Mouse (Mus musculus): ENCODE data around the gene Inpp5b.
A peak's percentile ranks its signal among the peaks of the same experiment; 100 is the strongest.

- peak; percentile 68 for TF ChIP-seq POLR2A (IDR thresholded peaks at IDR 0.05; ENCODE audit: insufficient read length, low read depth)
- TF ChIP-seq USF1 (IDR thresholded peaks at IDR 0.05; ENCODE audit: low read depth) = no peak
- peak; percentile 74 for TF ChIP-seq POLR2AphosphoS2 (IDR thresholded peaks at IDR 0.05; ENCODE audit: insufficient read length, low read depth)
- peak; percentile 43 for TF ChIP-seq MAX (IDR thresholded peaks at IDR 0.05; ENCODE audit: low read depth)
- peak in 2 of 3 experiments; percentile 25 to 39 for TF ChIP-seq MYOG (IDR thresholded peaks at IDR 0.05; ENCODE audit: control insufficient read depth in 1 of 3, insufficient read depth in 1 of 3, insufficient read length in 2 of 3, low read depth in 2 of 3)
- no peak for TF ChIP-seq E2F4 (IDR thresholded peaks at IDR 0.05; ENCODE audit: insufficient read depth)
- no peak for TF ChIP-seq TCF12 (IDR thresholded peaks at IDR 0.05; ENCODE audit: insufficient read depth, poor library complexity, severe bottlenecking)
- no peak for TF ChIP-seq TCF3 (IDR thresholded peaks at IDR 0.05; ENCODE audit: insufficient read length, low read depth)
Observed at GRCm38 (mm10) chr4:124693135-124693894, 48.3 kb upstream of the Inpp5b start, which contains the start of gene Utp11.

Data from myocyte (in vitro differentiated cells).